Mouse (Mus musculus): ENCODE data around the gene Btn1a1. TPM values are rescaled to one million over a fixed set of nuclear protein-coding genes. Genes with fewer than 3 reads are reported as not detected.

The Btn1a1 gene
- polyA plus RNA-seq, 1 experiment from 2014 or later, result 0.08 TPM

GRCm38 (mm10) chr13:23435676-23436075 lies 30.0 kb downstream of the Btn1a1 start:
- H3K4me2 ChIP-seq (replicated peaks), result peak overlapping the region; percentile 40
- peaks cover 45% of the 10 kb centered on the region for H3K4me1 ChIP-seq
- 4% methylated on average over 12 of the region's 12 CpGs for WGBS
- H3K9ac ChIP-seq (replicated peaks), result peak overlapping the region; percentile 17
- no peak overlapping the region for H3K27ac ChIP-seq (replicated peaks)
- no peak for ATAC-seq (replicated peaks)
- no peaks in the 10 kb centered on the region for H3K36me3 ChIP-seq
- peak overlapping the region; percentile 30 for H3K4me3 ChIP-seq
- H3K27me3 ChIP-seq, result no peaks in the 10 kb centered on the region
- no peaks in the 10 kb centered on the region for H3K9me3 ChIP-seq

DNA sequence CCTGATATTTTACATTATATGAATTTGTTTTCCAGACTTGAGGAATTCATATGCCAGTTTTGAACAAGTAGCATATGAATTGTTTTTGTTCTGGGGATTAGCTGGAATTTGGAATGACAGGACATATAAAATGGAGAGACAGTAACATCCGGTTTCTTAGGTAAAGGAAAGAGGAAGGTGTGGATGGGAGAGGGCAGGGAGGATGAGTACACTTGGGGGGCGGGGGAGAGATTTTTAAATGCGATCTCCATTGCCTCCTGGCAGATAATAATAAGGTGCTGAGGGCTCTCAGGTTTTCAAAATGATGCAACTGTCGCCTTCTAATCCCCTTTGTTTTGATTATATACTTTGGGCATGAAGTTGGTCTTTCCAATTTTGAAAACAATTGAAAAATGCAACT lies 30.5 kb downstream of the Btn1a1 start:
- ATAC-seq (replicated peaks), result no peak
- peak overlapping the region; percentile 17; the same call in 1 of the 2 replicates for H3K9ac ChIP-seq (replicated peaks)

DNA sequence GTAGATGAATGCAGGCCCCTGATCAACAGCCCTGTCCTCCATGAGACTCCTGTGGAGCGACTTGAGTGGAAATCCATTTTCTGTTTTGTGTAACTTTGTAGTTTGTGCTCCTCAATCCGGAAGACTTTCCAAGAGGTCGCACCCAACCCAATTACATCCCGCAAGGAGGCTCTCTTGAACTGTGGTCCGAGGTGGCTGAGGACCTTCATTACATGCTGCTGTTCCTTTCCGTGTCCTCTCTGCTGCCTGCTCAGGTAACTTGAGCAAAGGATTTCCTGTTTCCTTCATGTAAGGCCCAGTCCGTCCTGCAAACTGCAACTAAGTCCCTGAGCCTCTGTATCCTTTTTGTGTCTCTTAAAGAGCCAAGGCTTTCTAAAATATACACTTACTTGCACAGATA lies 31.3 kb downstream of the Btn1a1 start:
- Histone ChIP-seq H3K4me3 (no peak overlapping the region), H3K27me3 (no peaks in the 10 kb centered on the region), H3K4me2 (replicated peaks) (0 out of 2 replicates have a peak overlapping the region, but pooled peaks have one; percentile 5), H3K9me3 (no peaks in the 10 kb centered on the region), H3K9ac (replicated peaks) (no peak overlapping the region), H3K4me1 (peaks cover 55% of the 10 kb centered on the region), H3K27ac (replicated peaks) (no peak overlapping the region), H3K36me3 (no peaks in the 10 kb centered on the region)
- ATAC-seq (replicated peaks), result no peak
- WGBS, result 21% methylated on average over 7 of the region's 7 CpGs

More for the DNA sequence above, 30.5 kb downstream of the Btn1a1 start:
- peak overlapping the region; percentile 40 for H3K4me2 ChIP-seq (replicated peaks)
- H3K27me3 ChIP-seq, result no peaks in the 10 kb centered on the region
- no peaks in the 10 kb centered on the region for H3K9me3 ChIP-seq
- peaks cover 47% of the 10 kb centered on the region for H3K4me1 ChIP-seq
- WGBS, result 15% methylated on average over 4 of the region's 4 CpGs
- H3K36me3 ChIP-seq, result no peaks in the 10 kb centered on the region
- H3K4me3 ChIP-seq, result peak overlapping the region; percentile 30
- H3K27ac ChIP-seq (replicated peaks), result no peak overlapping the region

DNA sequence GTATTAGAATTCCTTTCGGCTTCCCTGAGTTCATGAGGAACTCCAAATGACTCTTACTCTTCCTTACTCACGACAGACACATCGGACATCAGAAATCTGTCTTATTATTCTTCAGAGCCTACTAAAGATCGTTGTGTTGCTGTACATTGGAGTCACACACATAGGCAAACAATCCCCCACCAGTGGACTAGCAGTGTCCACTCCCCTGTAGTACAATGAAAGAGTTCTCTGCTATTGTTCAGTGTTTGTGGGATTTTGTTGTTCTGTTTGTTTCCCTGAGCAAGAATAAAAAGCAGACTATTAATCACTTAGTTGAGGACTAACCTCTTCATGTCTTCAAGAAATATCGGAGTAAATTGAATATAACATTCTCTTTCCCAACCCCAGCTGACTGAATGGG lies 31.9 kb downstream of the Btn1a1 start:
- H3K4me1 ChIP-seq, result peaks cover 56% of the 10 kb centered on the region
- H3K36me3 ChIP-seq, result no peaks in the 10 kb centered on the region
- H3K9ac ChIP-seq (replicated peaks), result no peak overlapping the region
- no peaks in the 10 kb centered on the region for H3K27me3 ChIP-seq
- H3K4me3 ChIP-seq, result no peak overlapping the region
- no peaks in the 10 kb centered on the region for H3K9me3 ChIP-seq
- no peak for ATAC-seq (replicated peaks)
- 52% methylated on average over 5 of the region's 5 CpGs for WGBS
- H3K4me2 ChIP-seq (replicated peaks), result 0 out of 2 replicates have a peak overlapping the region, but pooled peaks have one; percentile 61
- no peak overlapping the region for H3K27ac ChIP-seq (replicated peaks)

GRCm38 (mm10) chr13:23433206-23433605 lies 32.5 kb downstream of the Btn1a1 start:
- Histone ChIP-seq H3K27me3 (no peaks in the 10 kb centered on the region), H3K4me1 (peaks cover 54% of the 10 kb centered on the region), H3K36me3 (no peaks in the 10 kb centered on the region), H3K4me2 (replicated peaks) (peak overlapping the region; percentile 61), H3K9ac (replicated peaks) (peak overlapping the region; percentile 28), H3K27ac (replicated peaks) (peak overlapping the region; percentile 96), H3K9me3 (no peaks in the 10 kb centered on the region), H3K4me3 (peak overlapping the region; percentile 79)
- 6% methylated on average over 5 of the region's 5 CpGs for WGBS
- ATAC-seq (replicated peaks), result no peak

DNA sequence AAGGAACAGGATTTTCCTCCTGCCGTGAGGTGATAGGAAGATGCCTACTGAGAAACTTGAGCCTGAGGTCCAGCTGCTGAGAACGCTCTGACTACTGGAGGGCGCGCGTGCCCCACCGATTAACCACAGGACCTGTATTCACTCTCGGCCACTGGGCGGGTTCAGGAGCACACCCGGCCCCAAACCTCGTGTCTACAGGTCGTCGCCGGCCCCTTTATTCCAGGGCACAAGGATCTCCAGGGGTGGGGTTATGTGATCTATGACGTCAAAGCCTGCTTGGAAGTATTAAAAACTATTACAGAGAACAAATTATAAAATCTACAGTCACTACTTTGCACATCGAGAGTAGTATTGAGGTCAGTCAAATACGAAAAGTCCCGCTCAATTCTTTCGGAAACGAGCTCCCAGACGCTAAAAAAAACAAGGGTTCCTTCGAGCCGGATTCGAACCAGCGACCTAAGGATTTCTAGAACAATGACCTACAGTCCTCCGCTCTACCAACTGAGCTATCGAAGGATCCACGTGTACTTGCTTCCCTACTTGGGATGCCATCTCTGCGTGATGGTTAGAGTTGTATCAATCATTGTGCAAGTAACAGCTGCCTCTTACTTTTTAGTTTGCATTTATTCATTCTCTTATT lies 33.0 kb downstream of the Btn1a1 start:
- H3K9me3 ChIP-seq, result no peaks in the 10 kb centered on the region
- ATAC-seq (replicated peaks), result peak; percentile 83
- H3K36me3 ChIP-seq, result no peaks in the 10 kb centered on the region
- H3K27me3 ChIP-seq, result no peaks in the 10 kb centered on the region
- WGBS, result under 1% methylated on average over 28 of the region's 28 CpGs
- H3K4me3 ChIP-seq, result peak overlapping the region; percentile 79
- H3K27ac ChIP-seq (replicated peaks), result peak overlapping the region; percentile 96
- peaks cover 54% of the 10 kb centered on the region for H3K4me1 ChIP-seq
- peak overlapping the region; percentile 61 for H3K4me2 ChIP-seq (replicated peaks)
- H3K9ac ChIP-seq (replicated peaks), result peak overlapping the region; percentile 37

GRCm38 (mm10) chr13:23431351-23431771 lies 34.3 kb downstream of the Btn1a1 start:
- Histone ChIP-seq H3K27ac (replicated peaks) (peak overlapping the region; percentile 96), H3K9me3 (no peaks in the 10 kb centered on the region), H3K4me1 (peaks cover 47% of the 10 kb centered on the region), H3K4me2 (replicated peaks) (peak overlapping the region; percentile 61), H3K27me3 (no peaks in the 10 kb centered on the region), H3K9ac (replicated peaks) (peak overlapping the region; percentile 70), H3K36me3 (no peaks in the 10 kb centered on the region), H3K4me3 (peak overlapping the region; percentile 79)
- WGBS, result under 1% methylated on average over 15 of the region's 15 CpGs
- ATAC-seq (replicated peaks), result peak; percentile 81

- ATAC-seq (replicated peaks), result peak; percentile 74
- H3K4me2 ChIP-seq (replicated peaks), result peak overlapping the region; percentile 61
- H3K4me1 ChIP-seq, result peaks cover 45% of the 10 kb centered on the region
- H3K27me3 ChIP-seq, result no peaks in the 10 kb centered on the region
- H3K36me3 ChIP-seq, result no peaks in the 10 kb centered on the region
- WGBS, result under 1% methylated on average over 17 of the region's 17 CpGs
- H3K4me3 ChIP-seq, result peak overlapping the region; percentile 79
- H3K9me3 ChIP-seq, result no peaks in the 10 kb centered on the region
- H3K27ac ChIP-seq (replicated peaks), result peak overlapping the region; percentile 96
- peak overlapping the region; percentile 70 for H3K9ac ChIP-seq (replicated peaks)
Observed at GRCm38 (mm10) chr13:23430734-23431133, 35.0 kb downstream of the Btn1a1 start.

GRCm38 (mm10) chr13:23429771-23430380 lies 35.8 kb downstream of the Btn1a1 start:
- peaks cover 45% of the 10 kb centered on the region for H3K4me1 ChIP-seq
- WGBS, result 35% methylated on average over 10 of the region's 10 CpGs
- peak overlapping the region; percentile 61 for H3K4me2 ChIP-seq (replicated peaks)
- H3K4me3 ChIP-seq, result peak overlapping the region; percentile 79
- no peaks in the 10 kb centered on the region for H3K36me3 ChIP-seq
- H3K27me3 ChIP-seq, result no peaks in the 10 kb centered on the region
- peak overlapping the region; percentile 96 for H3K27ac ChIP-seq (replicated peaks)
- no peaks in the 10 kb centered on the region for H3K9me3 ChIP-seq
- peak overlapping the region; percentile 70 for H3K9ac ChIP-seq (replicated peaks)
- ATAC-seq (replicated peaks), result no peak

DNA sequence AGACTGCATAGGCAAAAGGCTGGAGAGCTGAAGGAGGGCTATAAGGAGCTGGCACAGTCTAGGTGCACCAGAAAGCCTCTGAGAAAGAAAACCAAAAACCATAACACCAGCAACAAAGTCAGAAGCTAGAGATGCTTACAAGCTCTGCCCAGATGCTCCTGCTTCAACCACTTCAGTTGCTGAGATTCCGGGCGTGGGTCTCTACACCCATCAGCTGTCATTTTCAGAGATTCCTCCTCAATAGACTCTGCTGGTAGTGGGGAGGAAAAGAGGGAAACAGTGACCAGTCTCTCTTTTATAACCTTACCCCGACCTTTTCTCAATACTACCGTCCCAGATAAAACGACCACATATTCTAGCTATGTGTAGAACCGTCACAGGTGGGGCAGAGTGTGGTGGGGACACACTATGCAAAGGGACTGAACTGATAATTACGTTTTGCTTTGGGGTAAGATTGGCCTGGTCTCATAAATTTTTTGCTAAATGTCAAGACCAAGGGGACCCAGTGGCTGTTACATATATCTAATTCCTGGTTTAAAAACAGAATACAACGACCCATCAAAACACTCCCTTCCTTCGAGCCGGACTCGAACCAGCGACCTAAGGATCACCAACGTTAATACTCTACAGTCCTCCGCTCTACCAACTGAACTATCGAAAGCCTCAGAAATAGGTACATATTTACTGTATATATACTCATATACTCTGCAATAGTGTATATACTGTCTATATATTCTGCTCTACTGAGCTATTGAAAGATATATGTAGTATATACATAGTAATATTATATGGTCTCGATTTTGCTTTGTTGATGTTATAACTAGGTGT lies 37.3 kb downstream of the Btn1a1 start:
- no peak overlapping the region for H3K4me3 ChIP-seq
- H3K4me2 ChIP-seq (replicated peaks), result no peak overlapping the region

DNA sequence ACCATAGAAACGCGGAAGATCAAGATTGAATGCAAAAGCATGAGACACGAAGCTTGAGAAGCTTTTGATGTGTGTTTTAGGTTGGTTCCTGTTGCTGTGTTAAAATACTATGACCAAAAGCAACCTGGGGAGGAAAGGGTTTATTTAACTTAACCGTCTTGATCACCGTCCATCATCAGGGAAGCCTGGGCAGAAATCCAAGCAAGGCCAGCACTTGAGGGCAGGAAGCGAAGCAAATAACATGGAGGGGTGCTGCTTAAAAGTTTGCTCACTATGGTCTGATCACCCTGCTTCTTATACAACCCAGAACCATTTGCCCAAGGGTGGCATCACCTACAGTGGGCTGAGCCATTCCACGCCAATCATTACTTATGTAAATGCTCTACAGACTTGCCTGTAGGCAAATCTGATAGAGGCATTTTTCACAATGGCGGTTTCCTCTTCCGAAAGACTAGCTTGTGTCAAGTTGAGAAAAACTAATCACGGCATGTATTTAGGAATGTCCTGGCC lies 38.2 kb downstream of the Btn1a1 start:
- H3K4me2 ChIP-seq (replicated peaks), result no peak overlapping the region
- no peak overlapping the region for H3K4me3 ChIP-seq
- no peak for ATAC-seq (replicated peaks)
- H3K4me1 ChIP-seq, result peaks cover 46% of the 10 kb centered on the region
- H3K9me3 ChIP-seq, result no peaks in the 10 kb centered on the region
- H3K9ac ChIP-seq (replicated peaks), result no peak overlapping the region
- H3K27ac ChIP-seq (replicated peaks), result no peak overlapping the region
- no peaks in the 10 kb centered on the region for H3K27me3 ChIP-seq
- WGBS, result 64% methylated on average over 10 of the region's 10 CpGs
- H3K36me3 ChIP-seq, result no peaks in the 10 kb centered on the region

More for the DNA sequence above, 37.3 kb downstream of the Btn1a1 start:
- Histone ChIP-seq H3K27ac (replicated peaks) (no peak overlapping the region), H3K4me1 (peaks cover 41% of the 10 kb centered on the region), H3K9me3 (no peaks in the 10 kb centered on the region), H3K9ac (replicated peaks) (no peak overlapping the region), H3K36me3 (no peaks in the 10 kb centered on the region), H3K27me3 (no peaks in the 10 kb centered on the region)
- 60% methylated on average over 16 of the region's 16 CpGs for WGBS
- no peak for ATAC-seq (replicated peaks)

DNA sequence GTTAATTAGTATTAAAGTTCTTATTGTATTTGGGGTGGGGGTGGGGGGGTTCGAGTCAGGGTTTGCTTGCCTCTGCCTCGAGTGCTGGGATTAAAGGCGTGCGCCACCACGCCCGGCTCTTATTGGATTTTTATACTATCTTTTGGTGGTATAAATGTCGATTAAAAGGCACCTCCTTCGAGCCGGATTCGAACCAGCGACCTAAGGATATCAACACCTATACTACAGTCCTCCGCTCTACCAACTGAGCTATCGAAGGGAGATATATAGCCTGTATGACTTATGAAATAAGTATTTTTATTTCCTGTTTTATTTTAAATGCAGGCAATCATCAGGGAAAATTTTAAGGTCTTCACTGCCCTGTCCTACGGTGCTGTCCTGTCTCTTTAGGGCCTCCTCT lies 38.8 kb downstream of the Btn1a1 start:
- no peak overlapping the region for H3K9ac ChIP-seq (replicated peaks)
- no peak overlapping the region for H3K4me2 ChIP-seq (replicated peaks)
- no peak overlapping the region for H3K27ac ChIP-seq (replicated peaks)
- H3K4me1 ChIP-seq, result peaks cover 44% of the 10 kb centered on the region
- H3K4me3 ChIP-seq, result no peak overlapping the region
- ATAC-seq (replicated peaks), result no peak
- H3K27me3 ChIP-seq, result no peaks in the 10 kb centered on the region
- H3K36me3 ChIP-seq, result peaks cover 1% of the 10 kb centered on the region; the same call in 1 of the 2 replicates
- WGBS, result 15% methylated on average over 14 of the region's 14 CpGs
- H3K9me3 ChIP-seq, result no peaks in the 10 kb centered on the region
